Mouse (Mus musculus): ENCODE results near the gene Hspa1b. TPM values are rescaled to one million over a fixed set of nuclear protein-coding genes. Genes with fewer than 3 reads are reported as not detected.
"Not testable (repeated sequence)": the region's sequence is repeated elsewhere in the genome, so short reads cannot be mapped to it uniquely, and the experiment has no call there.

The Hspa1b gene
- polyA plus RNA-seq, 1 experiment, result 4.6 TPM

GRCm38 (mm10) chr17:34954831-34955230, 4.2 kb downstream of the Hspa1b start:
- Histone ChIP-seq H3K27ac (ENCODE audit: insufficient read depth, low read length) (no peak overlapping the region), H3K27me3 (ENCODE audit: control insufficient read depth, insufficient read depth, low read length) (no peaks in the 10 kb centered on the region), H3K4me3 (replicated peaks; ENCODE audit: insufficient read depth, low read depth, low read length) (no peak overlapping the region), H3K4me1 (ENCODE audit: control insufficient read depth, insufficient read depth, low read length) (peaks cover 3% of the 10 kb centered on the region)
- DNase-seq, result no peak
- TF ChIP-seq POLR2A (IDR thresholded peaks at IDR 0.05; ENCODE audit: borderline replicate concordance, insufficient read depth, low read length) (no peak), CTCF (IDR thresholded peaks at IDR 0.05; ENCODE audit: borderline replicate concordance, insufficient read depth, low read depth, low read length) (no peak)
- 90% methylated on average over 4 of the region's 4 CpGs for WGBS

DNA sequence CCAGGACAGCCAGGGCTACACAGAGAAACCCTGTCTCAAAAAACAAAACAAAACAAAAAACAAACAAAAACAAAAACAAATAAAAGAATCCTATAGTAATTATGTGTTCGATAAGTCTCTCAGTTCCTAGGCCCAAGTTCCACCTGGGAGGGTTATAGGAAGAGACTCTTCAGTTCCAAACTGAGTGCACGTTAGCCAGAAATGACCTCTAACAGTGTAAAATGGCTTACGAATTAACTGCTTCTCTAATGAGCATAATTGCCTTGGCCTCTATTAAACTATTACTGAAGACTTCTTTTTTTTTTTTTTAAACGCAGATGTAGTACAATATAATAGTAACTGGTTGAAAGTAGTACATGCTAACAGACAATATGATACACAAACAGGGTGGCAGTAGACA, 5.1 kb downstream of the Hspa1b start:
- no peak overlapping the region for H3K4me3 ChIP-seq (replicated peaks; ENCODE audit: insufficient read depth, low read depth, low read length)
- H3K27ac ChIP-seq (ENCODE audit: insufficient read depth, low read length), result no peak overlapping the region
- 90% methylated on average over 4 of the region's 4 CpGs for WGBS
- H3K4me1 ChIP-seq (ENCODE audit: control insufficient read depth, insufficient read depth, low read length), result no peaks in the 10 kb centered on the region; the same call in none of the 2 replicates
- no peak for TF ChIP-seq CTCF (IDR thresholded peaks at IDR 0.05; ENCODE audit: borderline replicate concordance, insufficient read depth, low read depth, low read length)
- no peak for TF ChIP-seq POLR2A (IDR thresholded peaks at IDR 0.05; ENCODE audit: borderline replicate concordance, insufficient read depth, low read length)
- DNase-seq, result no peak
- H3K27me3 ChIP-seq (ENCODE audit: control insufficient read depth, insufficient read depth, low read length), result no peaks in the 10 kb centered on the region

- no peaks in the 10 kb centered on the region for H3K27me3 ChIP-seq (ENCODE audit: control insufficient read depth, insufficient read depth, low read length)
- TF ChIP-seq POLR2A (IDR thresholded peaks at IDR 0.05; ENCODE audit: borderline replicate concordance, insufficient read depth, low read length) (no peak), CTCF (IDR thresholded peaks at IDR 0.05; ENCODE audit: borderline replicate concordance, insufficient read depth, low read depth, low read length) (no peak)
- H3K27ac ChIP-seq (ENCODE audit: insufficient read depth, low read length), result no peak overlapping the region
- 85% methylated on average over 3 of the region's 3 CpGs for WGBS
- no peaks in the 10 kb centered on the region; the same call in none of the 2 replicates for H3K4me1 ChIP-seq (ENCODE audit: control insufficient read depth, insufficient read depth, low read length)
- no peak overlapping the region for H3K4me3 ChIP-seq (replicated peaks; ENCODE audit: insufficient read depth, low read depth, low read length)
- DNase-seq, result no peak
Measured at GRCm38 (mm10) chr17:34953258-34953657, 5.8 kb downstream of the Hspa1b start.

DNA sequence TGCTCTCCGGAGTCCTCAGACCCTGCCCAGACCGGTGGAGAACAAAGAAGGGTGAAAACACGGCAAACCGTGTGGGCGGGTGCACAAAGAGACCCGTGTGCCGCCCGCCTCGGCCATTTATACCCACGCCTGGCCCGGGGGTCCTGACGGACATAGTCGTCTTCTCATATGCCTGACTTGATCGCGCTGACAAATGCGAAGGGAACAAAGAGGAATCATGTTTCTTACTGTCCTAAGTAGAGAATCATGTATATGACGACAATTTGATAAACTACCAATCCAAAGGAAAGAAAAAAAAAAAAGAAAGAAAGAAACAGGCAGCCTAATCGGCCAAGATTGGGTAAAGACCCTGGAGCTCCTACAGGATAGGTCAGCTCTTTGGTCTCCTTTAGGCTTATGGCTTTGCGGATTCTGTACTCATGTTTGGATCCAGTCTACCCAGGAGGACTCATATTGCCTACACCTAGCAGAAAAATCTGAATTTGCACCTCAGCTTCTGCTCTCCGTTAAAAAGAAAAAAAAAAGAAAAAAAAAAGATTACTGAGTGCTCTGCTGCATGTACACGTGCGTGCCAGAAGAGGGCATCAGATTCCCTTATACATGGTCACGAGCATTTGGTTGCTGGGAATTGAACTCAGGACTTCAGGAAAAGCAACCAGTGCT, 6.5 kb downstream of the Hspa1b start:
- under 1% methylated on average over 23 of the region's 23 CpGs for WGBS
- H3K4me3 ChIP-seq (replicated peaks; ENCODE audit: insufficient read depth, low read depth, low read length), result peak overlapping the region; percentile 98
- H3K4me1 ChIP-seq (ENCODE audit: control insufficient read depth, insufficient read depth, low read length), result no peaks in the 10 kb centered on the region; the same call in none of the 2 replicates
- H3K27me3 ChIP-seq (ENCODE audit: control insufficient read depth, insufficient read depth, low read length), result no peaks in the 10 kb centered on the region
- peak overlapping the region; percentile 64 for H3K27ac ChIP-seq (ENCODE audit: insufficient read depth, low read length)
- peak; percentile 74 to 84 for DNase-seq
- TF ChIP-seq POLR2A (IDR thresholded peaks at IDR 0.05; ENCODE audit: borderline replicate concordance, insufficient read depth, low read length) (peak; percentile 85), CTCF (IDR thresholded peaks at IDR 0.05; ENCODE audit: borderline replicate concordance, insufficient read depth, low read depth, low read length) (peak; percentile 61; the same call in 1 of the 2 replicates)

DNA sequence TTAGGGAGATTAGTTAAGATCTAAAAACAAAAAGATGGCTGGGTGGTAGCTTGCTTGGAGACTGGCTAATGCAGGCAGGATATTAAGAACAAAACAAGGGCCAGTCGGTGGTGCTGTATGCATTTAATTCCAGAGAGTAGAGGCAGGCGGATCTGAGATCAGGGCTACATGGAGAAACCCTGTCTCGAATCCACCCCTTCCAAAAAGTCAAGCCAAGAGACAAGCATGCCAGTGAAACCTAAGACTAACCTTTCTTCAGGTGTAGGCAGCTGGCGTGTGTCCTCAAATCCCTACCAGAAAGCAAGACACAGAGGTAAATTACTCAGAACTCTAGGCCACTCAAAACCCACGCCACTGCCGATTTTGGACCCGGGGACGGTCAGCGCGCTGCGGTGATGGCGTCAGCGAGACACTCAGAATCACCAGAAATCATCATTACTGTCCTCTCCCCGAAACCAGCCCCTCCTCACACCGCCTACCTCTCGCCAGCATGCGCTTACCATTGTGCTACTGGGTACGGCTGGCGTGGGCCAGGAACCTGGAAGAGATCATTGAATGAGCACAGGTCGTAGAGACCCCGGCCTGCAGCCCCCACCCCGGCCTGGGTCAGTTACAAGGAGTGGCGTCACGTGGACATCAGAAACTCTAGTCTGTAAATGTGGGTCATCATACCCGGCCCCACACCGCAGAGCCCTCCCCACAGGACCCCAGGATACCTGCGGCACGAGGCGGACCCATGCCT, 7.2 kb downstream of the Hspa1b start:
- Histone ChIP-seq H3K27me3 (ENCODE audit: control insufficient read depth, insufficient read depth, low read length) (no peaks in the 10 kb centered on the region), H3K4me3 (replicated peaks; ENCODE audit: insufficient read depth, low read depth, low read length) (peak overlapping the region; percentile 98), H3K4me1 (ENCODE audit: control insufficient read depth, insufficient read depth, low read length) (no peaks in the 10 kb centered on the region; the same call in none of the 2 replicates), H3K27ac (ENCODE audit: insufficient read depth, low read length) (peak overlapping the region; percentile 64)
- TF ChIP-seq POLR2A (IDR thresholded peaks at IDR 0.05; ENCODE audit: borderline replicate concordance, insufficient read depth, low read length) (no peak), CTCF (IDR thresholded peaks at IDR 0.05; ENCODE audit: borderline replicate concordance, insufficient read depth, low read depth, low read length) (no peak)
- peak in 1 of 2 experiments; percentile 60 for DNase-seq
- WGBS, result under 1% methylated on average over 29 of the region's 29 CpGs

DNA sequence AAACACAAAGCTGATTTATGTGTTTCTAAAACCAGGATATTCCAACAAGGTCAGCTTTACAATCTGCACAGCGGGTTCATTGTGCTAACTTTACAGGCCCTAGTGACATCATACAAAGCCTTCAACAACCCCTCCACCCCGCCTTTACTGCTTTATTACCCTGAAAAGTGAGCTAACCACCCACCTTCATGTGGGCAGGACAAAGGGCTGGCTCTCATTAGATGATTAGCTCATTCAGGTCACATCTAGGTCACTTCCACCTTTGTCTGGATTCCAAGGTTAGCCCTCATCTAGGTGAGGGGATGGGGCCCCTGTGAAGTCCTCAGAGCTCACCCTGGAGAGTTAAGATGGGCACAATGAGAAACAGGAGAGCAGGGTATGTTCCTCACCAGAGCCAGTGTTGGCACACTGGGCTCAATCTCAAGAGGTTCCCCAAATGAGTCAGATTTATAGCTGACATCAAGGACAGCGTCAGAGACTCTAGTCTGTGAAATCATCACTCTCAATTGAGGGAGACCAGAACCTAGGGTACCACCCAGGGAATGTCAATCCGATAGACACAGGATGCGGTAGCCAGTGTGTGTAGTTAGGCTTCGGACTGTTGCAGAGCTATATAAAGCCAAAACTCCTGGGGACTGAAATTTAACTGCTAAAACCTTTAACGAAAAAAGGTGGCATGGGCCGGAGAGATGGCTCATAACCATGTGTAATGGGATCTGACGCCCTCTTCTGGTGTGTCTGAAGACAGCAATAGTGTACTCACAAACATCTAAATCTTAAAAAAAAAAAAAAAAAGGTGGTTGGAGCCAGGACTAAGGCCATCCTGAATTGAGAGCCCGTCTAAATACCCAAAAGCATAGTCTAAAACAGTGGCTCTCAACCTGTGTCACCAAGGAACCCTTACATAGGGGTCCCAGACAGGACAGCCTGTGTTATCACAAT, 8.3 kb downstream of the Hspa1b start:
- H3K4me3 ChIP-seq (replicated peaks; ENCODE audit: insufficient read depth, low read depth, low read length), result peak overlapping the region; percentile 98
- TF ChIP-seq POLR2A (IDR thresholded peaks at IDR 0.05; ENCODE audit: borderline replicate concordance, insufficient read depth, low read length) (no peak), CTCF (IDR thresholded peaks at IDR 0.05; ENCODE audit: borderline replicate concordance, insufficient read depth, low read depth, low read length) (no peak)
- no peak overlapping the region for H3K27ac ChIP-seq (ENCODE audit: insufficient read depth, low read length)
- DNase-seq, result no peak
- 34% methylated on average over 10 of the region's 10 CpGs for WGBS
- H3K27me3 ChIP-seq (ENCODE audit: control insufficient read depth, insufficient read depth, low read length), result no peaks in the 10 kb centered on the region
- H3K4me1 ChIP-seq (ENCODE audit: control insufficient read depth, insufficient read depth, low read length), result no peaks in the 10 kb centered on the region; the same call in none of the 2 replicates

GRCm38 (mm10) chr17:34949553-34949969, 9.5 kb downstream of the Hspa1b start:
- Histone ChIP-seq H3K4me3 (replicated peaks; ENCODE audit: insufficient read depth, low read depth, low read length) (no peak overlapping the region), H3K27me3 (ENCODE audit: control insufficient read depth, insufficient read depth, low read length) (no peaks in the 10 kb centered on the region), H3K4me1 (ENCODE audit: control insufficient read depth, insufficient read depth, low read length) (no peaks in the 10 kb centered on the region; the same call in none of the 2 replicates), H3K27ac (ENCODE audit: insufficient read depth, low read length) (no peak overlapping the region)
- DNase-seq, result no peak
- WGBS, result 47% methylated on average over 4 of the region's 4 CpGs
- TF ChIP-seq CTCF (IDR thresholded peaks at IDR 0.05; ENCODE audit: borderline replicate concordance, insufficient read depth, low read depth, low read length) (no peak), POLR2A (IDR thresholded peaks at IDR 0.05; ENCODE audit: borderline replicate concordance, insufficient read depth, low read length) (no peak)

DNA sequence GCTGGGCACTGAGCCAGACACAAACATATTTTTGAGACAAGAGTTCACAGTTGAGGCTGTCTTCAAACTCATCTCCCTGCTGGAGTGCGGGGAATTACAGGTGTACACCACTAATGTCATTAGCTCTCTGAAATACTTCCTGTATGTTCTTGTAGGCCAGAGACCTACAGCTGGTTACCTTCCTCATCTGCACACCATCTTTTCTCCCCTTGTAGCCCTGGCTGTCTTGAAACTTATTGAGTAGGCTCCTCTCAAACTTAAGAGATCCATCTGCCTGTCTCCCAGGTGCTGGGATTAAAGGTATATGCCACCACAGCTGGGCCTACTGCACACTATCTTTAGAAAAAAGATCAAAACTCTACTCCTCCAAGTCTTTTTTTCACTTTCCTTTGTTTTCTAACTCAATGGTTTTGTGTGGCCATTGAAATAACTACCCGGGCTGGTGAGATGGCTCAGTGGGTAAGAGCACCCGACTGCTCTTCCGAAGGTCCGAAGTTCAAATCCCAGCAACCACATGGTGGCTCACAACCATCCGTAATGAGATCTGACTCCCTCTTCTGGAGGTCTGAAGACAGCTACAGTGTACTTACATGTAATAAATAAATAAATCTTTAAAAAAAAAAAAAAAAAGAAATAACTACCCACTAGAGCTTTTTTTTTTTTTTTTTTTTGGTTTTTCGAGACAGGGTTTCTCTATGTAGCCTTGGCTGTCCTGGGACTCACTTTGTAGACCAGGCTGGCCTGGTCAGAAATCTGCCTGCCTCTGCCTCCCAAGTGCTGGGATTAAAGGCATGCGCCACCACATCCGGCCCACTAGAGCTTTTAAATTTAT, 10.1 kb downstream of the Hspa1b start:
- not testable (repeated sequence) for H3K27ac ChIP-seq (ENCODE audit: insufficient read depth, low read length); H3K27me3 ChIP-seq (ENCODE audit: control insufficient read depth, insufficient read depth, low read length); H3K4me1 ChIP-seq (ENCODE audit: control insufficient read depth, insufficient read depth, low read length); DNase-seq; H3K4me3 ChIP-seq (replicated peaks; ENCODE audit: insufficient read depth, low read depth, low read length)
- WGBS, result 57% methylated on average over 9 of the region's 9 CpGs
